19 mouse cellular contexts compared by ENCODE assay signal in genomic region chr10:61390148-61390547, GRCm38 (mm10). TPM values are rescaled to one million over a fixed set of nuclear protein-coding genes. Genes with fewer than 3 reads are reported as not detected.
"Had no signal": no experiment of that assay in that cellular context is flagged by ENCODE, and none has a peak within 500 bp of the region (broad histone marks: within the 10 kb centered on the region; RNA-seq: fewer than 3 reads in every experiment).

No protein-coding gene starts in this region.

- H3K4me2 ChIP-seq: limb, embryonic 15.5 days; liver, embryonic 12.5 days; neural tube, embryonic 15.5 days had no signal

- DNase-seq: kidney, adult 11 months; kidney, adult 9 months; kidney, postnatal 36 days; layer of hippocampus, adult 9-11 months; layer of hippocampus, postnatal 36 days; midbrain, embryonic 14.5 days; right cerebral cortex, adult 18-20 months; right cerebral cortex, postnatal 25 days; thymus, adult 18-20 months; thymus, postnatal 14 days had no signal

- H3K4me1 ChIP-seq: liver, embryonic 12.5 days had no signal

- H3K4me3 ChIP-seq: limb, embryonic 15.5 days; liver, embryonic 12.5 days; midbrain, embryonic 10.5 days; myocyte; neural tube, embryonic 15.5 days had no signal

- H3K27me3 ChIP-seq: limb, embryonic 15.5 days; neural tube, embryonic 15.5 days had no signal

- H3K9ac ChIP-seq: limb, embryonic 15.5 days; liver, embryonic 12.5 days; neural tube, embryonic 15.5 days had no signal

- H3K36me3 ChIP-seq: limb, embryonic 15.5 days; liver, embryonic 12.5 days; midbrain, embryonic 10.5 days; neural tube, embryonic 15.5 days had no signal

- H3K9me3 ChIP-seq: limb, embryonic 15.5 days; liver, embryonic 12.5 days; midbrain, embryonic 10.5 days; neural tube, embryonic 15.5 days had no signal

- ATAC-seq: liver, embryonic 12.5 days had no signal

- H3K27ac ChIP-seq: kidney, postnatal 0 days; limb, embryonic 15.5 days; liver, embryonic 12.5 days had no signal

RNA-seq across cellular contexts. Expression of gene Nodal, which starts 27.6 kb away (rescaled TPM):
- polyA plus RNA-seq: limb, embryonic 11.5 days; midbrain, embryonic 14.5 days; neural tube, embryonic 11.5 days; small intestine, adult 2 months had no signal
